Mouse (Mus musculus) limb, embryonic 10.5 days (tissue): ENCODE measurements around the gene Actbl2. TPM values are rescaled to one million over a fixed set of nuclear protein-coding genes. Genes with fewer than 3 reads are reported as not detected.

Experiments
- polyA plus RNA-seq: library from polyadenylated mRNA; unstranded; fragments of >200 nt; fragmentation: Nextera tagmentation; extraction: Ambion mirVana; gene quantifications from 2 replicates; pipeline ENCODE4 v1.2.1, GENCODE M21; 2016

The Actbl2 gene
- polyA plus RNA-seq, 1 experiment from 2014 or later: not detected

Other genes starting within 250 kb of the Actbl2 start
- 75.7 and 95.4 TPM in 2 replicates for gene Gpbp1, start 235.1 kb downstream of the Actbl2 start, polyA plus RNA-seq